Mouse (Mus musculus) ovary, postnatal 14 days (tissue): ENCODE data around the gene Gm10974.

ENCODE experiments used
- DNase-seq: peaks from one replicate; pipeline ENCODE4 v3.0.0; 2022; ENCODE audit warnings: low spot score

Gene Gm10974

DNA sequence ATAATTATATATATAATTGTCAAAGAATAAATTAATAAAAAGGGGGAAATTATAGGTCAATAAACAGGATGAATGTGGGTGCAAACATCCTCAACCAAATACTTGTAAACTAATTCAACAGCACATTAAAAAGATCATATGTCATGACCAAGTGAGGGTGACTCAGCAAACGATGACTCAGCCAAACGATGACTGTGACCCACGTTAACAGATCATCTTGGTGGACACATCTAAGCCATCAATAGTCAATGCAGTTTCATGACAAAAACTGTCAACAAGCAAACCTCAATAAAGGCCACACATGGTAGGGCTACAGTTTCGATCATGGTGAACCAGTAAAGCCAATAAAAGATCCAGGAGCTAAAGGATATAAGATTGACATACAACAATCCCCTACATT lies 6.7 kb upstream of the Gm10974 start:
- DNase-seq, result no peak

DNA sequence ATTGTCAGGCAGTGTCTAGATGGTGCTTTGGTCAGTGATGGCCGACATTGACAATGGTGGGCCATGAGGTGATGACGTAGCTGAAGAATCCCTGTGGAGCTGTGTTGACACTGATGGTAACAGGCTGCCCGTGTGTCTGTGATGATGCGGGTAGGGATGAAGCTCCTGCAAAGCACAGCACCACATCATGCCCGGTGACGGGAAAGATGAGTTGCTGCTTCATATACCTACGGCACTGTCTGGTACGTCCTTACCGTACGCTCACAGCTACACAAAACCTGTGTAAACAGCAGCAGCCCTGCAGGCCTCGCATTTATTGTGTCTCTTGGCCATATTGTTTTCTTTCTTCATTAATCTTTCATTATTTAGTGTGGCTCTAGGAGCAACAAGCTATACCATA lies 1.2 kb upstream of the Gm10974 start:
- no peak for DNase-seq

DNA sequence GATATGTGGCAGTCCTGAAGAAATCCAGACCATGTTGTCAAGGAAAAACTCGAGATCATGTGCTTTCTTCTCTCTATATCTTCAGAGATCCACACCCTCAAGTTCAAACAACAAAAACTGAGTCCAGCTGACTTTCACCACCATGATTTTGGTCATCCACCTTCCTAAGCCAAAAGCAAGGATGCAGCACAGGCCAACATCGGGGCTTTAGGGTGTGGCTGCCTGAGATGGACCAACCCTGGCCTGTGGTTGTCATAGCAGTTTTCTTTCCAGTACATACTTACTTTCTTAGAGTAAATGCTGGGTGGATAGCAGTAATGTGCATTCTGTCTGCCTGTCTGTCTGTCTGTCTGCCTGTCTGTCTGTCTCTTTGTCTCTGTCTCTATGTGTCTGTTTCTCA lies 294 bp upstream of the Gm10974 start:
- no peak for DNase-seq

DNA sequence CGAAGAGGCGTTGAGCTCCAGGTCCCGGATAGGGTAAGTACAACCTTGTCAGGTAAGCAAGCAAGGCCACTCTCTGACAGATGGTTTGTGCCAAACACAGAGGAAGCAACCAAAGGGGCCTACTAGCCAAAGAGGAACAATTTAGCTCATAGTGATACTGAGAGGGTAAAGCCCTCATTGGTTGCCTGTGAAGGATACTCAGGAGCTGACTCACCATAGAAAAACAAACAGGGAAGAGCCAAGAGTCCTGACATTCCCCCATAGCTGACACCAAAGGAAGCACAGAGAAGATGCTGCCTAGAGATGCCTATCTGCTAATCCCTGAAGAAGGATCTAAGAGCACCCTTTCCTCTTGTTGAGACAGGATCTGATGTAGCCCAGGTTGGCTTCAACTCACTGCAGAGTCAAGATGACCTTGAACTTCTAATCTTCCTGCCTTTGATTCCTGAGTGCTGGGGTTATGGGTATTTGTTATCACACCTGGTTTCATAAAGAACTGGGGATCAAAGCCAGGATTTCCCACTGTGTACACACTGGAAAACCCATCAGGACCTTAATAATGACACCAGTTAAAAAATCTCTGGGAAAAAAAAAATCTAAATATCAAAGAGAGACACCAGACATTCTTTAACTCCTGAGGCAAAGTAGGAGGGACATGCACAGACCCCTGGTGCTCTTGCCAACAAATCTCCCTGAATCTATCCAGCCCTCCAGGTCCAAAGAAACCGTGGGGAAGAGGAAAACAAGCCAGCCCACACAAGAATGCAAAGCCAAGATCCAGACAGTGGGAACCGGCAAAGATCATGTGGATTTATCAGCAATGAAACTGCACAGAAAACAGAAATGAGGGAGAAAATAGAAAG lies 3.6 kb downstream of the Gm10974 start:
- no peak for DNase-seq

DNA sequence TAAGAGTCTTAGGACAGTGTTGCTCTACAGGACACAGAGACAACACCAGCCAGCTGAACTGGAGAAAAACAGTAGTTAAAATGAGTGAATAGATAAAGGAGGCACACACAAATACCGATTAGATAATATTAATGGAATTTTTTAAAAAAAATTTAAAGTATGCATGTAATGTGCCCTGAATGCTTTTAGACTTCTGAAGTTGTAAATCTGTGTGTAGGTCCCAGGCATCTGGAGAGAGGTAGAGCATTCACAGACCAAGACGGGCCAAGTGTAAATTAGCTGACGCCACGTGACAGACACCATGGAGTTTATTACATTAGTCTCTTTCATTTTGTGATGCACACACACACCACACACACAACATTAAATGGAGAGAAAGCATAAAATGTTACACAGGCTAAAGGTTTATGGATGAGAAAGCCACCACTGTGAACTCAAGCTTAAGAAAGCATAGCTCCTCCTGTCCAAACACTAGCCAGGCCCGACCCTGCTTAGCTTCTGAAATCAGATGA lies 4.3 kb downstream of the Gm10974 start:
- no peak for DNase-seq

DNA sequence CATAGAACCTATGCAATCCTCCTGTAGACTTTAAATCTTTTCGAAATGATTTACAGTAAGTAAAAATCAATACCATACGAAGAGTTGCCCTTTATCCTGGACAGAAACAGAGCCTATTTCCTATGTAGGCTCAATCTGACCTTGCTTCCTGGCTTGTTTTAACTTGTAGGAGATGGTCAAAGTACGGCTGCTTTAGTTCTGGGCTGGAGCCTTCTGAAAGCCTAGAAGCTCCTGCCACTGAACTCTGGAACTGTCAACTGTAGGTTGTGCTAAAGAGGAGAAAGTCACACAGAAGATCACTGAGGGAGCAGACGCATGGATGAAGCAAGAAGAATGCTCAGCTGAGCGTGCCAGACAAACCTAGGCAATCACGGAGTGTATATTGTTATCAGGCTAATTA lies 5.3 kb downstream of the Gm10974 start:
- DNase-seq, result no peak

DNA sequence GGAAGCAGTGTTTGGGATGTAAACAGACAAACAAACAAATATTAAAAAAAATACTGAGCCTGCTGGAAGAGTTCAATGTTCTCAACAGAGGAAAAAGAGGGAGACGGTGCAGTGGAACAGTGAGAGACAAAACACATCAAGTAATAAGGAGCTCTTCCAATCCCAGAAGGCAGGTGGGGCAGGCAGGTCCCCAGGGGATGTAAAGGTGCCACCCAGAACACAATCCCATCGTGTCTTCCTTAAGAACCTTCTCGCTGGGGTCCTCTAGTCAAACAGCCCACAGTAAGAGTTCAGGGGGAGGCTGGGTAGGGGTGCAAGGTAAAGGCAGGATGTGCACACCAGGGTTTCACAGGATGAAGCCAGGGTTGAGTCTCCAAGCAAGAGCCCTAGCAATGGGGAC lies 7.7 kb downstream of the Gm10974 start:
- no peak for DNase-seq

DNA sequence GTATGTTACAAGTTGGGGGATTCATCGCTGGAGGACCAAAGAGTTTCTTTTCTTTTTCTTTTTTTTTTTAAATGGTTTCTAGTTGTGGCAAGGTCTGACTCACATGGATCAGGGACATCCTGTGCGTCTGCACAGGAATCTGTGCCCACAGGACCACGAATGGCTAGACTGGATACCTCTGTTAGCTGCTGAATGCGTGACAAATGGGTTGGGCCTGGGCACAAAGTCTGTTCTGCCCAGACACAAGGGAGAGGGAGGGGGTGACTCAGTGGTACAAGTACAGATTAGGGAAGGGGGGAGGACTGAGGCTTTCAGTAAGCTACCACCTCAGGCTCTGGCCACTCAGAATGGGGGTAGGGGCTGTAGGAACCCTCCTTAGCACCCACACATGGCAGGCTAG lies 10.0 kb downstream of the Gm10974 start:
- no peak for DNase-seq

DNA sequence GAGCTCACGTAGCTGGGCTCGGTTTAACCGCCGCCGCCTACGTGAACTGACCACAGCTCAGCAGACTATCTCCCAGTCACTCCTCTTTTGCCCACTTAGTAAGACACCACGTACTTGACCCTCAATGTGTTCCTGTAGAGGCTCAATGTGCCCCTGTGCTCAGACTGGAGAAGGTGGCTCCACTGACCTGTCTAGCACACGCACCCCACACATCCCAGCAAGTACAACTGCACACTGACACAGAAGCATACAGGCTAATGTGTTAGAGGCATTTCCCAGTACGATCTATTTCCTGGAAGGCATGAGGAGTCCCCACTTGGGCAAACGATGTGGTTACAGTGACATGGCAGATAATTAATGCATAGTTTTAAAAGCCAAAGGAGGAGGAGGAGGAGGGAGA lies 10.9 kb downstream of the Gm10974 start:
- no peak for DNase-seq

DNA sequence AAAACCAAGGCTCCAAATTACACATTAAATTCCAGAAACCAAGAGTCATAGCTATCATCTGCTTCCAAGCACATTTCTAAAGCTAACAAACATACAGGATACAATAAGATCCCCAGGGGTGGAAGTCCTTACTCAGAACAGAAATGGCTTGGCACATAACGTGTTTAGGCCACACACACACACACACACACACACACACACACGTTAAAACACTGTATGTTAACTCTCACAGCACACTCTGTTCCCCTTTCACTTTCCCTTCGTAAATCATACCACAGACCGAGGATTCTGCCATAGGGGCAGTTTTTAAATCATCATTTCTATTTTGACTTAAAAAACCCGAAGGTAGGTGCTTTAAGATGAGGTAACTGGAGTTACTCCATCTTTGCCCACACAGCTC lies 18.5 kb downstream of the Gm10974 start:
- no peak for DNase-seq

DNA sequence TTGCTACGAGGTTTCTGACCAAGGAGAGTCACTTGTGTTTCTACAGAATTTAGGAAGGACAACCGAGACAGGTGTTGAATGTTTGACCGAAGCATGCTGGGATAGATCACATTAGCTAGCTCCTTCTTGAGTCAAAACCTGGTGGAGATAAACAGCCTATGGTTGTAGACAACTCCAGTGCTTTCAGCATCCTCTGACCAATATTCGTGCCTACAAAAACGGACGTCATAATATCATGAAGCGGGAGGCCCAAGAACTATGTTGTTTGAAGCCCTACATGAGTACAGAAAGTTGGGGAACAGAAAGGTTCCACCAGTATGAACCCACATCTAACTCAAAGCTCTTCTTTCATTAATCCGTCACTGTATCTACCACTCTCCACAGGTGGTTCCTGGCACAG lies 19.2 kb downstream of the Gm10974 start:
- DNase-seq, result no peak

DNA sequence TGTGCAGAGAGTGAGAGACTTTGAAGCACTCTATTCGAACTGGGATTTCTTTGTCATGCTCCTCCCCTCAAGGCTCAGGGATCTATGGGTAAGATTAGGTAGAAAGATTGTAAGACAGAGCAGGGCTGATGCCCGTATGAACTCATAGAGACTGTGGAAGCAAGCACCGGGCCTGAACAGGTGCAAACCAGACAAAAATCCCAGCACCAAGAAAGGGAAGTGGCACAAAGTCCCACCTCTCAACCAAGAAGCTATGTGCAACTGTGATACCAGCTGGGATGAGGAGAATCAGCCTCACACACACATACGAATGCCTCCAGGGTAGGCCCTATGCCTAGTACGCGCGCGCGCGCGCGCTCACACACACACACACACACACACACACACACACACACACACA lies 20.1 kb downstream of the Gm10974 start:
- no peak for DNase-seq

DNA sequence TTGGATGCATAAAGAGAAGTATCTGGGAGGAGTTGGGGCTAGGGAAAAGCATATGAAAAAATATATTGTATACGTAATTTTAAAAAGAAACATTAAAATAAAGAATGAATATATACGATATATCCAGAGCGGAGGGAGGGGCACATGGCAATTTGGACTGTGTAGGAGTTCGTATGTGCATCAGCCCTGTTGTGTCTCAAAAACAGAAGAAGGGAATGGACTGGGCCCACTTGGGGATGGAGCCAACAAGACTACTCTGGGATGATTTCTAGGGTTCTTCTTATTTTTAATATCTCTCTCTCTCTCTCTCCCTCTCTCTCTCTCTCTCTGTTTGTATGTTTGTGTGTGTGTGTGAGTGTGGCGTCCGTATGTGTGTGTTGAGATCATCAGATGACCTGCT lies 20.7 kb downstream of the Gm10974 start:
- no peak for DNase-seq

DNA sequence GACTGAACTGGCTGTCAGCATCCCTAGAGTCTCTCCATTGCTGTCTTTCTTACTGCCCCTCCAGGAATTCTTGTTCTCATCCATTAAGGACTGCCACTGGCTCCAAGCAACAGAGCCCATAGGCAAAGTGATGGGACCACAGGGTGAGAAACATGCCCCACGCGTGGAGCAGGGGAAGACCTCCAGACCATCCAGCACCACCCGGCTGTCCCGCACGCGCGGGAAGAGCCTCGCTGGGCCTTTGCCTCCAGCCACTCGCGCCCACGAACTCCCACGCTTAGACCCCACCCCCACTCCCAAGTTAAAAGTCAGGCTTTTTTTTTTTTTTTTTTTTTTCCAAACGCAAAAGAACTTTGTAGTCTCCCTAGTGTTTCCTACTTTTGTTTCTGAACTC lies 21.7 kb downstream of the Gm10974 start:
- DNase-seq, result peak; percentile 13

DNA sequence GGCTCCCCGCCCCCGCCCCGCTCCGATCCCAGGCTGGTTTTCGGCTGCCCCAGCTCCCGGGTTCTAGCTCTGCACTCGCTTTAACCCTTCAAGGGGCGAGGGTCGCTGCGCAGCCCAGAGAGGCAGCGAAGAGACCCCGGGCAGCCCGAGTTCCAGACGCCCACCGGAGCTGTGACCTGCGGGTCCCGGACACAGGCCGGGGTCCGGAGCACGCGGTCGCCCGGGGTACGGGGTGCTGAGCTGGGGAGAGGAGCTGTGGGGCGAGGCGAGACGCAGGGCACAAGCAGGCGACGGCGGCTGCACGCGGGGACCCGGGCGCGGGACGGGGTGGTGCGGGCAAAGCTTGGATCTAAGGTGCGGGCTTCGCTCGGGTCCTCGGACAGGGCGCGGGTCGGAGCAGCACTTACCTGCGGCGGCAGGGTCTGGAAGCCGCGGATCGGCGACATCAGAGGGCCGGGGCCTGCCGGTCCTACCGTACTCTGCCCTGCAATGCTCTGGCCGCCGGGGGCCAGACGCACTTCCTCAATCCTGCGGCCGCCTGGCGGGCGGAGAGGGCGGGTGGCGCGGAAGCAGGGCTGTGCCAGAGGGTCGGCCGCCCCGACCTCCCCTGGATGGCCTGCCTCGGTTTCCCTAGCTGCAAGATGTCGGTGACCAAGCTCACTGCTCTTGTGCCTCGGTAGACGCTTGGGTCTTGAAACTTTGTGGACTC lies 22.3 kb downstream of the Gm10974 start, which contains the start of gene Lrrk1:
TSS of gene Lrrk1 (minus strand) at position 538 of the 709 bp plus-strand sequence.
- peak; percentile 47 for DNase-seq

DNA sequence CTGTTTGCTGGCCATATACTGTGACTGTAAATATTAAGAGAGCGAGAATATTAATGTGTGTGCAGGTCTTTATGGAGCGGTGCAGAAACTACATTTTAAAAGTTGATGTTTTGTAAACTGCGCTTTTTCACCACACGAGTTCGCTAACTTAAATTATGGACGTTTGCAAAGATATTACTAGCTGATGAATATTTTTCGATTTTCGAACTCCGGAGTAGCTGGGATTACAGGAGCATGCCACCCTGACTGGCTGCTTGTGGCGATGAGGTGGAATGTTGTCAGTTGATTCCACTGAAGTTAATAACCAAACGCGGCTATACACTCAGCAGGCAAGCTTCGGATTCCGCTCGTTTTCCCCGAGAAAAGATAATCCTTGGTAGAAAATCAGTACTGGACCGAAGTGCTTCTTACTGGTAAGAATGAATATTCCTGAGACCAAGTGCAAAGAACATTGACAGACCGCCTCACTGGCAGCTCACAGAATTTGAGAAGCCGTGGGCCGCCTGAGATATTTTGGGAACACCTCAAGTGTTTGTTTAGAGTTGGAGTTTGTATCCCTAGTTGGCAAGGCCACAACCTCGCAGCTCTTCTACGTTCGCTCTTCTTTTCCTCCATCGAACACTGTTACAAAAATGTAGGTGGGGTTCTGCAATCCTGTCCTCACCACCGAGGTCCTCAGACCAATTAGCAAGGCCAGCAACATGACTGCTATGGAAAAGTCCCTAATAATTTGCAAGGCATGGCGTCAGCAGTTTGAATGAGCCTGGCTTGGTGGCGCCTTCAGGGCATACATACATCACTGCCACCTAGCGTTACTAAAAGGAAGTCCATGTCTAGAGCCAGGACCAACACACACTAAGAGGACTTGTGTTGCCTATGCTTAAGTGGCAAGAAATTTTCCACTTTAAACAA lies 23.2 kb downstream of the Gm10974 start:
- DNase-seq, result peak; percentile 51

DNA sequence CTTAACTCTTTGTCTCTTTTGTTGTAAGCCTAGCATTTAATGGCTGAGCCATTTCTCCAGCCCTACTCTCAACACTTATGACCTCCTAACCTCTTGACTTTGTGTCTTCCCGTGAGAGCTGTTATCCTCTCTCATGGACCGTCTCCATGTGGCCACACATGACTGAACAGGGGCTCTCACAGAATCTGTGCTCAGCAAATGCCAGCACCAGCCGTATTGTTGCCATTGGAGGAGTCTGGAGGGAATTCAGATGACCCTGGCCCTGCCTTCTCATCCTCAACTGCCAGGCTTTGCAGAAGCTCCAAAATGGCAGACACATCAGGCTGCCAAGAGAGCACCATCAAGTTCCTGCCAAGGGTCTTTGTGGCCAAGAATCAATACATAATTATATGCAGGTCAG lies 31.6 kb downstream of the Gm10974 start:
- no peak for DNase-seq

DNA sequence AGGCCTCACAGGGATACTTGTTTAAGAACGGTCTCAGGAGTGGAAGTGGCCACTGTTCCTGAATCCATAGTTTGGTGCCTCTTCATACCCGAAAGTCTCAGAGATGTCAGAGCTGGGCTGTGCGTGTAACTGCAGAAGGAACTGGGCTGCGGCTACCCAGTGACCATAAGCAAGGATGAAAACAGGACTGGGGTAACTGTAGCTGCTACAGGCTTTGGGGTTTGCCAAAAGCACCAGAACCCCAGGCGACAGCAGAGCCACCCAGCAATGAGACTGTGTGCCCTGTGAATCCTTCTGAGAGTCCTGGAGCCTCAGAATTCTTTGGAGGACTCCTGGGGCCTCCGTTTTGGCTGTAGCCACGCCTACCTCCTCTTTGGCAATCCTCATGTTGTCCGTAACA lies 35.9 kb downstream of the Gm10974 start:
- no peak for DNase-seq

DNA sequence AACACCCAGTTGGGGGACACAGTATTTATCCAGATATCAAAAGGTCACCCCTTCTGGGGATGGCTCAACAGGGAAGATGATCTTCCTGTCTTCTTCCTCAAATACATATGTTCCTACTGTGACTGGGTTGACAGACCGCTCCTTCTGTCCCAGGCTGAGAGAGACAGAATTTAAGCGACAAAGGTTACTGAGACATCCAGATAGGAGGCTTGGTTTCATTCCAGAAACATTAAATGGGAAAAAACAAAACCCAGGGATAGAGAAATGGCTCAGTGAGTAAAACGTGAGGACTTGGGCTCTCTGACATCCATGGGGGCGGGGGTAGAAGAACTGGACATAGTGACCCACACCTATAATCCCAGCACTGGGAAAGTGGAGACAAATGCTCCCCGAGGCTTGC lies 37.2 kb downstream of the Gm10974 start:
- DNase-seq, result no peak

DNA sequence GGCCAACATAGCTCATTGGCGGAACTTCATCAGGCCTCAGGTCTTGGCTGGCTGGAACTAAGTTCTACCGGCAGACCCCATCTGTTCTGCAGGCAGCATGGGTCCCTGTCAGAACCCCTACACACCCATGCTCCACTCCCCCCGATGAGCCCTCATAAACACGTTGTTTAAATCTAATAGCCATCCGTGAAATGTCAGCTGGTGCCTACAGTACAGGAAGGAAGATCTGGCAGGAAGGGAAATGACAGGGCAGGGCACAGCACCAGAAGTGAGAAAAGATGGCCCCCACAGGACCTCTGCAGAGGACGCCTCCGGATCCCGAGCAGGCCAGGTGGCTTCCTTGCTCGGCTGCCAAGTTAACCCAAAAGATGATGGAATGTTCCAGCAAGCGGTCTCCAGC lies 38.4 kb downstream of the Gm10974 start:
- no peak for DNase-seq

DNA sequence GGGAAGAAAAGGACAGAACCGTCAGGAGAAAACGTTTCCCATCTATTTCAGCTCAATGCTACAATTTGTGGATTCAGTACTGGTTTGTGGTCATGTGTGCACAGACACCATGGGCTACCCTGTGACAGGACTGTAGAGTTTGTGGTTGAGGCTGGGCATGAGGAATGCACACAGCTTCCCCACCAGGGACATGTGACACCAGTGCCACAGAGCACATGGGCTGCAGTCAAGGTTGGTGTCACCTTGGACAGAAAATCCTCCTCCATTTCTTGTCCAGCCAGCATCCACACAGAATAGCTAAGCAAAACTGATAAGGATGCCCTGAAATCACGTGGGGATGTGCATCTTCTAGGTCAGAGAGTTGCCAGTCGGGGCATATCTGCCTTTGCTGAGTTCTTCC lies 39.1 kb downstream of the Gm10974 start:
- no peak for DNase-seq

DNA sequence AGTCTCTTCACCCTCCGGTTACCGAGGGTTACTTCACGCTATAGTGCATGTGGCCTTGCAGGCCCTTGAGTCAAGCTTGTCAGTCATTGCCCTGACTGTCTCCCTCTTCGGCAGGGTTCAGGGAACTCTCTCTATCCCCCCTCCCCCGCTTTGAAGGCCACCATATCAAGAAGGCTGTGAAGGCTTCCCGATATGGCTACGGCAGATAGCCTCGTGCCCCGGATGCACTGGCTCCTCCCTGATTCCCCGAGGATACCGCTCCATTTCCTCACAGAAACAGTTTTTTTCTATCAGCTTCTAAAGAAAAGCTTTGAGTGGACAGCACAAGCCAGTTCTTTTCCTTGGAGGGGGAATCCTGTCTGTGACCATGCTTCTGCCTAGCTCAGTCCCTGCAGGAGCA lies 39.8 kb downstream of the Gm10974 start:
- no peak for DNase-seq
